Comparison of ENCODE assay signal across 9 mouse cellular contexts in the genomic region with DNA sequence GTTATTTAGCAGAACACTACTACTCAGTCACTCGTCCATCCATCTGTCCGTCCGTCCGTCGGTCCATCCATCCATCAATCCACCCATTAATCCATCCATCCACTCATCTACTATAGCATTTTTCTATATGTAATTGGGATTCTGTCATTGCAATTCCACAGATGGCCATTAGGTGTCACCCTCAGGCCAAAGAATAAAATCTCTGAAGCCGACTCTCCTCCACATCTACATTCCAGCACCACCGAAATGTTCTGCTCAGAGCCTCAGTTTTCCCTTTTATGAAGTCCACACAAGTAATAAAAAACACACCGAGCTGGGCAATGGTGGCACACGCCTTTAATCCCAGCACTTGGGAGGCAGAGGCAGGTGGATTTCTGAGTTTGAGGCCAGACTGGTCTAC. TPM values are rescaled to one million over a fixed set of nuclear protein-coding genes. Genes with fewer than 3 reads are reported as not detected.
DNase-seq lines count a peak whose midpoint lies in the region; ATAC-seq lines count a peak whose summit lies in the region.
"Had no signal": no experiment of that assay in that cellular context is flagged by ENCODE, and none has a peak within 500 bp of the region (broad histone marks: within the 10 kb centered on the region; RNA-seq: fewer than 3 reads in every experiment).

No protein-coding gene starts in this region.

- WGBS in hindbrain, embryonic 10.5 days, result 3% methylated on average over 9 of the region's 9 CpGs
- WGBS in hindbrain, embryonic 12.5 days, result 2% methylated on average over 9 of the region's 9 CpGs

- no peaks in the 10 kb centered on the region for H3K36me3 ChIP-seq in hindbrain, embryonic 10.5 days
- H3K36me3 ChIP-seq in hindbrain, embryonic 12.5 days, result no peaks in the 10 kb centered on the region
- H3K36me3 ChIP-seq: liver, embryonic 15.5 days had no signal

- peak; percentile 65 for DNase-seq in hindbrain, embryonic 10.5 days (ENCODE audit: low spot score)
- peak; percentile 75 for DNase-seq in 416B (ENCODE audit: low read depth)
- DNase-seq in ES-CJ7 (ENCODE audit: low read depth, low spot score), result peak; percentile 60
- DNase-seq in embryo, embryonic 10.5 days (ENCODE audit: low spot score), result peak; percentile 90
- peak; percentile 68 to 71 for DNase-seq in layer of hippocampus, postnatal 10 days (ENCODE audit: low spot score in 2 of 2)
- peak; percentile 91 for DNase-seq in retina, embryonic 14.5 days (ENCODE audit: low spot score)
- no peak for DNase-seq in ovary, postnatal 14 days (ENCODE audit: low spot score)

- no peak overlapping the region for H3K4me2 ChIP-seq in hindbrain, embryonic 12.5 days (replicated peaks)
- H3K4me2 ChIP-seq: liver, embryonic 15.5 days had no signal

- no peaks in the 10 kb centered on the region for H3K9me3 ChIP-seq in hindbrain, embryonic 10.5 days
- H3K9me3 ChIP-seq in hindbrain, embryonic 12.5 days (replicated peaks), result no peaks in the 10 kb centered on the region
- H3K9me3 ChIP-seq: liver, embryonic 15.5 days had no signal

- H3K4me1 ChIP-seq in hindbrain, embryonic 10.5 days (replicated peaks), result peaks cover 21% of the 10 kb centered on the region
- peaks cover 11% of the 10 kb centered on the region for H3K4me1 ChIP-seq in hindbrain, embryonic 12.5 days

- H3K9ac ChIP-seq in hindbrain, embryonic 12.5 days, result no peak overlapping the region
- H3K9ac ChIP-seq: liver, embryonic 15.5 days had no signal

- no peak overlapping the region for H3K4me3 ChIP-seq in hindbrain, embryonic 10.5 days
- H3K4me3 ChIP-seq in hindbrain, embryonic 12.5 days, result no peak overlapping the region
- H3K4me3 ChIP-seq: liver, embryonic 15.5 days had no signal

- no peak for ATAC-seq in hindbrain, embryonic 12.5 days (ENCODE audit: low FRiP score)

- no peak overlapping the region for H3K27ac ChIP-seq in hindbrain, embryonic 10.5 days
- no peak overlapping the region for H3K27ac ChIP-seq in hindbrain, embryonic 12.5 days
- H3K27ac ChIP-seq: liver, embryonic 15.5 days had no signal

- peaks cover 59% of the 10 kb centered on the region for H3K27me3 ChIP-seq in hindbrain, embryonic 10.5 days (ENCODE audit: insufficient read depth, poor library complexity, severe bottlenecking)
- H3K27me3 ChIP-seq in hindbrain, embryonic 12.5 days, result peaks cover 59% of the 10 kb centered on the region

RNA-seq across cellular contexts. Expression of a gene that starts 3.6 kb away (rescaled TPM):
- not detected in 2 replicates for polyA plus RNA-seq in hindbrain, embryonic 10.5 days (2016; fragmentation: Nextera tagmentation; extraction: Ambion mirVana)
- not detected in 2 replicates for polyA plus RNA-seq in hindbrain, embryonic 12.5 days (2016; fragmentation: Nextera tagmentation; extraction: Ambion mirVana)
- total RNA-seq in layer of hippocampus, postnatal 10 days (2021), result under 1 TPM in 1 of 2 experiments, not detected in 1; 0.18 TPM

RNA-seq across cellular contexts. Expression of a gene that starts 14.6 kb away (rescaled TPM):
- not detected in 2 replicates for polyA plus RNA-seq in hindbrain, embryonic 10.5 days (2016; fragmentation: Nextera tagmentation; extraction: Ambion mirVana)
- not detected in 2 replicates for polyA plus RNA-seq in hindbrain, embryonic 12.5 days (2016; fragmentation: Nextera tagmentation; extraction: Ambion mirVana)
- total RNA-seq in layer of hippocampus, postnatal 10 days (2021), result not detected

RNA-seq across cellular contexts. Expression of a gene that starts 15.4 kb away (rescaled TPM):
- 58.3 and 75.6 TPM in 2 replicates for polyA plus RNA-seq in hindbrain, embryonic 10.5 days (2016; fragmentation: Nextera tagmentation; extraction: Ambion mirVana)
- polyA plus RNA-seq in hindbrain, embryonic 12.5 days (2016; fragmentation: Nextera tagmentation; extraction: Ambion mirVana), result 86.4 and 94.5 TPM in 2 replicates
- total RNA-seq in layer of hippocampus, postnatal 10 days (2021), result 10 to 100 TPM; 66.1 to 67.9 TPM

RNA-seq across cellular contexts. Expression of a gene that starts 21.8 kb away (rescaled TPM):
- 495 and 570 TPM in 2 replicates for polyA plus RNA-seq in hindbrain, embryonic 10.5 days (2016; fragmentation: Nextera tagmentation; extraction: Ambion mirVana)
- polyA plus RNA-seq in hindbrain, embryonic 12.5 days (2016; fragmentation: Nextera tagmentation; extraction: Ambion mirVana), result 539 TPM in 2 replicates
- total RNA-seq in layer of hippocampus, postnatal 10 days (2021), result 1,000 to 10,000 TPM; 1,075 to 1,131 TPM

RNA-seq across cellular contexts. Expression of a gene that starts 30.5 kb away (rescaled TPM):
- polyA plus RNA-seq in hindbrain, embryonic 10.5 days (2016; fragmentation: Nextera tagmentation; extraction: Ambion mirVana), result 64.1 and 72.2 TPM in 2 replicates
- 56.7 and 59.2 TPM in 2 replicates for polyA plus RNA-seq in hindbrain, embryonic 12.5 days (2016; fragmentation: Nextera tagmentation; extraction: Ambion mirVana)
- 10 to 100 TPM; 26.7 to 29.7 TPM for total RNA-seq in layer of hippocampus, postnatal 10 days (2021)
